Mouse (Mus musculus) adipocyte (in vitro differentiated cells): ENCODE results near the gene Klhl40.

ENCODE experiments used
- DNase-seq: peaks from one replicate; pipeline ENCODE4 v3.0.0-alpha.2; 2016; ENCODE audit warnings: low spot score

Gene Klhl40

GRCm38 (mm10) chr9:121777484-121778065, at the start of gene Klhl40:
TSS of gene Klhl40 (plus strand) at chr9:121777607.
- DNase-seq: no peak

GRCm38 (mm10) chr9:121740490-121740889, 36.9 kb upstream of the Klhl40 start:
- no peak for DNase-seq

GRCm38 (mm10) chr9:121741168-121741567, 36.2 kb upstream of the Klhl40 start:
- DNase-seq: no peak

GRCm38 (mm10) chr9:121744051-121744450, 33.4 kb upstream of the Klhl40 start:
- no peak for DNase-seq

GRCm38 (mm10) chr9:121752774-121753173, 24.6 kb upstream of the Klhl40 start:
- no peak for DNase-seq

- DNase-seq: no peak
These were observed 22.8 kb upstream of the Klhl40 start for GRCm38 (mm10) chr9:121754624-121755023.

GRCm38 (mm10) chr9:121756785-121757184, 20.6 kb upstream of the Klhl40 start:
- no peak for DNase-seq

- DNase-seq: peak; percentile 45
These were observed 20.0 kb upstream of the Klhl40 start for GRCm38 (mm10) chr9:121757432-121757831.

- peak; percentile 23 for DNase-seq
These were observed 19.3 kb upstream of the Klhl40 start for GRCm38 (mm10) chr9:121757835-121758814.

GRCm38 (mm10) chr9:121759091-121760081, 18.0 kb upstream of the Klhl40 start, which contains the start of gene Zfp651:
TSS of gene Zfp651 (plus strand) at chr9:121759330.
- peak; percentile 44 for DNase-seq

- DNase-seq: peak; percentile 31
These were observed 16.9 kb upstream of the Klhl40 start for GRCm38 (mm10) chr9:121760271-121761090.

- DNase-seq: no peak
These were observed 16.2 kb upstream of the Klhl40 start for GRCm38 (mm10) chr9:121761091-121761665.

GRCm38 (mm10) chr9:121761787-121762186, 15.6 kb upstream of the Klhl40 start:
- DNase-seq: no peak

GRCm38 (mm10) chr9:121762248-121762647, 15.2 kb upstream of the Klhl40 start:
- DNase-seq: no peak

GRCm38 (mm10) chr9:121762761-121763160, 14.6 kb upstream of the Klhl40 start:
- DNase-seq: no peak

GRCm38 (mm10) chr9:121763716-121764115, 13.7 kb upstream of the Klhl40 start:
- no peak for DNase-seq

GRCm38 (mm10) chr9:121765166-121765855, 12.1 kb upstream of the Klhl40 start:
- no peak for DNase-seq

- DNase-seq: no peak
These were observed 5.0 kb upstream of the Klhl40 start for GRCm38 (mm10) chr9:121772412-121772811.

GRCm38 (mm10) chr9:121775951-121776350, 1.5 kb upstream of the Klhl40 start:
- DNase-seq: no peak

GRCm38 (mm10) chr9:121776511-121776910, 896 bp upstream of the Klhl40 start:
- no peak for DNase-seq
